Comparison of ENCODE assay signal across 28 mouse cellular contexts in the genomic region with DNA sequence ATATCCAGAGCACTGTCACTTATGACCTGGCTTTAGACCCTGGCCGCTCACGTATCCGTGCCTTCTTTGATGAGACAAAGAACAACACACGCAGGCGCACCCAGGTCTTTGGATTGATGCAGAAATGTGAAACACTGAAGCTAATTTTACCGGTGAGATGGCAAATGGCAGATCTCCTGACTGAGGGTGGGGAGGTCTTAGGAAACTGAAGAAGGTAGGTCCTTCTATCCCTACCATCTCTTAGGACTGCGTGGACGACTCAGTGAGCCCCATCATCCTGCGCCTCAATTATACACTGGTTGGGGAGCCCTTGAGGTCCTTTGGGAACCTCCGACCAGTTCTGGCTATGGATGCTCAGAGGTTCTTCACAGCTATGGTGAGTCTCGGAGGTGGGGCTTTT. TPM values are rescaled to one million over a fixed set of nuclear protein-coding genes. Genes with fewer than 3 reads are reported as not detected.
"Had no signal": no experiment of that assay in that cellular context is flagged by ENCODE, and none has a peak within 500 bp of the region (broad histone marks: within the 10 kb centered on the region; RNA-seq: fewer than 3 reads in every experiment).

No protein-coding gene starts in this region.

- H3K9me3 ChIP-seq: limb, embryonic 10.5 days; limb, embryonic 13.5 days; liver, embryonic 15.5 days; megakaryocyte, embryonic 14.5 days; midbrain, embryonic 10.5 days; midbrain, embryonic 13.5 days; neural tube, embryonic 13.5 days had no signal

- DNase-seq: kidney, adult 2 months; kidney, postnatal 25 days; layer of hippocampus, adult 9-11 months; lung, adult 2 months; lung, postnatal 36 days; retina, postnatal 1 day; right cerebral cortex, postnatal 25 days; thymus, postnatal 25 days had no signal

- H3K36me3 ChIP-seq: limb, embryonic 10.5 days; limb, embryonic 13.5 days; liver, embryonic 15.5 days; midbrain, embryonic 10.5 days; midbrain, embryonic 13.5 days; neural tube, embryonic 13.5 days had no signal

- H3K4me3 ChIP-seq: layer of hippocampus, adult 2 months; limb, embryonic 10.5 days; limb, embryonic 13.5 days; liver, embryonic 15.5 days; megakaryocyte, embryonic 14.5 days; midbrain, embryonic 10.5 days; midbrain, embryonic 13.5 days; myocyte; neural tube, embryonic 13.5 days had no signal

- H3K9ac ChIP-seq: limb, embryonic 13.5 days; liver, embryonic 15.5 days; midbrain, embryonic 13.5 days; neural tube, embryonic 13.5 days had no signal

- H3K27ac ChIP-seq: kidney, postnatal 0 days; layer of hippocampus, adult 2 months; limb, embryonic 10.5 days; limb, embryonic 13.5 days; liver, embryonic 15.5 days; midbrain, embryonic 10.5 days; midbrain, embryonic 13.5 days; neural tube, embryonic 13.5 days had no signal

- H3K4me2 ChIP-seq: limb, embryonic 13.5 days; liver, embryonic 15.5 days; midbrain, embryonic 13.5 days; neural tube, embryonic 13.5 days had no signal

- H3K27me3 ChIP-seq: limb, embryonic 13.5 days; liver, embryonic 15.5 days; midbrain, embryonic 13.5 days; neural tube, embryonic 13.5 days had no signal

- ATAC-seq: intestine, postnatal 0 days; midbrain, embryonic 13.5 days; midbrain, embryonic 16.5 days had no signal

- H3K4me1 ChIP-seq: limb, embryonic 10.5 days; limb, embryonic 13.5 days; liver, embryonic 15.5 days; megakaryocyte, embryonic 14.5 days; midbrain, embryonic 10.5 days; midbrain, embryonic 13.5 days; neural tube, embryonic 13.5 days had no signal

RNA-seq across cellular contexts. Expression of gene Itgax, which starts 17.2 kb away (rescaled TPM):
- polyA plus RNA-seq: limb, embryonic 10.5 days; limb, embryonic 13.5 days; midbrain, embryonic 10.5 days; myocyte; neural tube, embryonic 13.5 days; stomach, embryonic 14.5 days had no signal

RNA-seq across cellular contexts. Expression of gene Itgad, which starts 42.0 kb away (rescaled TPM):
- total RNA-seq: left cerebral cortex, adult 18-20 months had no signal
- polyA plus RNA-seq: intestine, postnatal 0 days; kidney, embryonic 14.5 days; kidney, postnatal 0 days; limb, embryonic 10.5 days; limb, embryonic 13.5 days; midbrain, embryonic 13.5 days; midbrain, embryonic 16.5 days; neural tube, embryonic 13.5 days; stomach, embryonic 14.5 days had no signal

RNA-seq across cellular contexts. Expression of gene Gm49368, which starts 49.6 kb away (rescaled TPM):
- total RNA-seq: layer of hippocampus, adult 2 months; layer of hippocampus, postnatal 25 days; left cerebral cortex, adult 18-20 months; left cerebral cortex, postnatal 25 days; liver, adult 2 months had no signal
- polyA plus RNA-seq: intestine, postnatal 0 days; kidney, adult 2 months; kidney, embryonic 14.5 days; kidney, postnatal 0 days; limb, embryonic 10.5 days; limb, embryonic 13.5 days; lung, embryonic 16.5 days; midbrain, embryonic 10.5 days; midbrain, embryonic 13.5 days; midbrain, embryonic 16.5 days; myocyte; neural tube, embryonic 13.5 days; stomach, embryonic 14.5 days; thymus, postnatal 0 days had no signal
